Mouse (Mus musculus) olfactory bulb, adult 2 months (tissue): ENCODE results near the gene Scpep1.

Experiments
- CTCF ChIP-seq: fragments of 200-500 bp; IDR thresholded peaks from 2 replicates; pipeline ENCODE4 v1.5.1; 2012; ENCODE audit warnings: low read depth, mild to moderate bottlenecking, low read length, moderate library complexity; ENCODE audit not compliant: insufficient read depth
- POLR2A ChIP-seq: fragments of 200-500 bp; IDR thresholded peaks from 2 replicates; pipeline ENCODE4 v1.6.1; 2012; ENCODE audit warnings: mild to moderate bottlenecking, low read depth, low read length, moderate library complexity; ENCODE audit not compliant: insufficient read depth

GRCm38 (mm10) chr11:88949802-88950639 lies 5.2 kb downstream of the Scpep1 start:
- TF ChIP-seq CTCF (no peak), POLR2A (no peak)
